Mouse (Mus musculus): ENCODE measurements around the gene C1rl. TPM values are rescaled to one million over a fixed set of nuclear protein-coding genes. Genes with fewer than 3 reads are reported as not detected.

C1rl gene
- polyA plus RNA-seq, 1 experiment from 2014 or later: 0.42 TPM

Other genes with a start within 250 kb of the C1rl start
- gene Cd163, start 188.5 kb upstream of the C1rl start, polyA plus RNA-seq (2015; fragmentation: Nextera tagmentation; extraction: Ambion mirVana): 0.30 and 0.50 TPM in 2 replicates
- 28.8 and 31.6 TPM in 2 replicates for gene Pex5, start 78.0 kb upstream of the C1rl start, polyA plus RNA-seq (2015; fragmentation: Nextera tagmentation; extraction: Ambion mirVana)
- gene Clstn3, start 28.3 kb upstream of the C1rl start, polyA plus RNA-seq (2015; fragmentation: Nextera tagmentation; extraction: Ambion mirVana): 0.87 TPM in 2 replicates
- 2.1 and 2.4 TPM in 2 replicates for gene C1ra, start 19.3 kb downstream of the C1rl start, polyA plus RNA-seq (2015; fragmentation: Nextera tagmentation; extraction: Ambion mirVana)
- 2.2 and 3.7 TPM in 2 replicates for gene C1s1, start 49.2 kb downstream of the C1rl start, polyA plus RNA-seq (2015; fragmentation: Nextera tagmentation; extraction: Ambion mirVana)
- gene C1rb, start 77.2 kb downstream of the C1rl start, polyA plus RNA-seq (2015; fragmentation: Nextera tagmentation; extraction: Ambion mirVana): not detected in 2 replicates
- gene C1s2, start 143.0 kb downstream of the C1rl start, polyA plus RNA-seq (2015; fragmentation: Nextera tagmentation; extraction: Ambion mirVana): 0.05 and 0.06 TPM in 2 replicates
- 50.1 and 54.2 TPM in 2 replicates for gene Lpcat3, start 169.9 kb downstream of the C1rl start, polyA plus RNA-seq (2015; fragmentation: Nextera tagmentation; extraction: Ambion mirVana)
- 125 and 133 TPM in 2 replicates for gene Emg1, start 219.1 kb downstream of the C1rl start, polyA plus RNA-seq (2015; fragmentation: Nextera tagmentation; extraction: Ambion mirVana)
- gene Phb2, start 219.2 kb downstream of the C1rl start, polyA plus RNA-seq (2015; fragmentation: Nextera tagmentation; extraction: Ambion mirVana): 347 and 355 TPM in 2 replicates
- 14.6 and 31.3 TPM in 2 replicates for gene Ptpn6, start 245.6 kb downstream of the C1rl start, polyA plus RNA-seq (2015; fragmentation: Nextera tagmentation; extraction: Ambion mirVana)
- gene Grcc10, start 248.3 kb downstream of the C1rl start, polyA plus RNA-seq (2015; fragmentation: Nextera tagmentation; extraction: Ambion mirVana): 429 and 447 TPM in 2 replicates